Mouse (Mus musculus) ES-Bruce4 (cell line): ENCODE measurements around the gene Pmvk. TPM values are rescaled to one million over a fixed set of nuclear protein-coding genes. Genes with fewer than 3 reads are reported as not detected.

ENCODE experiments used
- H3K27ac ChIP-seq: 2 replicates; pipeline ENCODE4 v1.5.1; 2012; ENCODE audit warnings: low read length, inconsistent platforms; ENCODE audit not compliant: insufficient read depth
- H3K27me3 ChIP-seq: 2 replicates; pipeline ENCODE4 v1.6.1; 2012; ENCODE audit warnings: mild to moderate bottlenecking, low read length, inconsistent platforms; ENCODE audit not compliant: control insufficient read depth, poor library complexity, insufficient read depth, severe bottlenecking
- H3K36me3 ChIP-seq: 2 replicates; pipeline ENCODE4 v1.6.1; 2012; ENCODE audit warnings: inconsistent platforms, mild to moderate bottlenecking, low read length, moderate library complexity; ENCODE audit not compliant: control insufficient read depth, poor library complexity, insufficient read depth, severe bottlenecking
- H3K4me1 ChIP-seq: one replicate; pipeline ENCODE4 v1.8.1; 2011; ENCODE audit warnings: low read length; ENCODE audit not compliant: control insufficient read depth, insufficient read depth
- H3K4me3 ChIP-seq: 2 replicates; pipeline ENCODE4 v1.5.1; 2011; ENCODE audit warnings: low read depth, mild to moderate bottlenecking, low read length
- H3K9ac ChIP-seq: 2 replicates; pipeline ENCODE4 v1.6.1; 2012; ENCODE audit warnings: low read depth, mild to moderate bottlenecking, inconsistent platforms; ENCODE audit not compliant: poor library complexity, severe bottlenecking
- H3K9me3 ChIP-seq: replicated peaks from 2 replicates; pipeline ENCODE4 v1.6.1; 2012; ENCODE audit warnings: mild to moderate bottlenecking, low read length, inconsistent platforms; ENCODE audit not compliant: control insufficient read depth, poor library complexity, insufficient read depth, severe bottlenecking
- CTCF ChIP-seq: IDR thresholded peaks from one replicate; pipeline ENCODE4 v1.8.1; 2011; ENCODE audit warnings: low read depth, low read length
- EP300 ChIP-seq: IDR thresholded peaks from 2 replicates; pipeline ENCODE4 v1.6.1; 2011; ENCODE audit warnings: low read depth, low read length; ENCODE audit not compliant: insufficient read depth
- POLR2A ChIP-seq: IDR thresholded peaks from one replicate; pipeline ENCODE4 v1.8.1; 2011; ENCODE audit warnings: low read length; ENCODE audit not compliant: insufficient read depth
- polyA plus RNA-seq: library from polyadenylated mRNA; stranded (reverse); fragments of >200 nt; gene quantifications from 2 replicates; pipeline ENCODE4 v1.2.4, GENCODE M21; 2011; ENCODE audit warnings: low read depth; ENCODE audit not compliant: missing spikeins, insufficient read depth, insufficient read length

Pmvk gene
- polyA plus RNA-seq, 1 experiment: 51.9 TPM

GRCm38 (mm10) chr3:89491559-89491958 is 37.2 kb downstream of the Pmvk start:
- Histone ChIP-seq H3K4me1 (no peaks in the 10 kb centered on the region), H3K4me3 (no peak overlapping the region), H3K27me3 (no peaks in the 10 kb centered on the region), H3K9ac (no peak overlapping the region), H3K9me3 (no peaks in the 10 kb centered on the region), H3K27ac (no peak overlapping the region), H3K36me3 (no peaks in the 10 kb centered on the region)
- TF ChIP-seq POLR2A (no peak), EP300 (no peak), CTCF (no peak)

DNA sequence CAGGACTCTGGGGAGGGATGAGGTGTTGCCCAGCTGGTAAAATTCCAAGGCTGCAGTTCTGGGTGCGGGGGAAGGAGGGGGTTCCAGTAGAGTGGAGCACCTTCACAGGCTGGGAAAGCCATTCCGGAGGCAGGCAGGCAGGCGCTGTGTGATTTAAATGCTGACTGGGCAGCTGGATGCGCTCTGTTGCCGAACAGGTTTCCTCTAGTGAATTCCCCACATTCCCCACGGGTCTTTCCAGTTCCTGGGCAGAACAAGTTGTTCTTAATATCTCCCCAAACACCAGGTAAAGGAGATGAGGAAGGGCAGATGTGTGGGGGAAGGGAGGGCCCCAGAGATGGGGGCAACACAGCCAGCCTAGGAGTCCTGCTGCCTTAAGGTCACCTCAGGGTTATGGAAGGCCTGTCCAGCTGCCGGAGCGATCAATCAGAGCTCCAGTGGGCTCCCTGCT is 38.4 kb downstream of the Pmvk start:
- no peaks in the 10 kb centered on the region for H3K4me1 ChIP-seq
- H3K4me3 ChIP-seq: no peak overlapping the region
- H3K36me3 ChIP-seq: no peaks in the 10 kb centered on the region
- no peak for TF ChIP-seq CTCF
- no peak for TF ChIP-seq POLR2A
- TF ChIP-seq EP300: no peak
- H3K9me3 ChIP-seq: no peaks in the 10 kb centered on the region
- no peaks in the 10 kb centered on the region for H3K27me3 ChIP-seq
- no peak overlapping the region for H3K9ac ChIP-seq
- H3K27ac ChIP-seq: no peak overlapping the region

DNA sequence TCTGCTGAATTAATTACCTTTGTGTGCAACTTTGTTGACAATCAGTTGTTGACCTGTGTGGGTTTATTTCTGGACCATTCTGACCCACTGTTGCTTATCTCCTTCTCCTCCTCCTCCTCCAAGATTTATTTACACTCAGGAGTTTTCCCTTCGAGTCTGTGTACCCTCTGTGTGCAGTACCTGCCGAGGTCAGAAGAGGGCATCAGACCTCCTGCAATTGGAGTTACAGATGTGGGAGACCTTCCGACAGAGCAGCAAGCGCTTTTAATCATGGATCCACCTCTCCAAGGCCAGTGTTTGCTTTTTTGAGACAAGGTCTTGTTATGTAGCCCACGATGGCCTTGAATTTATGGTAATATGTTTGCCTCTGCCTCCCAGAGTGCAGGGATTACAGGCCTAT is 40.3 kb downstream of the Pmvk start:
- Histone ChIP-seq H3K36me3 (no peaks in the 10 kb centered on the region), H3K27me3 (no peaks in the 10 kb centered on the region), H3K9me3 (no peaks in the 10 kb centered on the region), H3K4me3 (no peak overlapping the region), H3K27ac (no peak overlapping the region), H3K9ac (no peak overlapping the region), H3K4me1 (no peaks in the 10 kb centered on the region)
- TF ChIP-seq EP300 (no peak), CTCF (peak; percentile 30)

GRCm38 (mm10) chr3:89496366-89496765 is 42.0 kb downstream of the Pmvk start:
- no peaks in the 10 kb centered on the region for H3K27me3 ChIP-seq
- H3K36me3 ChIP-seq: no peaks in the 10 kb centered on the region
- H3K9me3 ChIP-seq: no peaks in the 10 kb centered on the region
- no peak for TF ChIP-seq EP300
- TF ChIP-seq POLR2A: no peak
- no peak for TF ChIP-seq CTCF
- H3K4me3 ChIP-seq: no peak overlapping the region
- H3K9ac ChIP-seq: no peak overlapping the region
- H3K4me1 ChIP-seq: no peaks in the 10 kb centered on the region
- H3K27ac ChIP-seq: no peak overlapping the region

GRCm38 (mm10) chr3:89499696-89500095 is 45.4 kb downstream of the Pmvk start:
- TF ChIP-seq CTCF: no peak
- no peak for TF ChIP-seq EP300
- no peak for TF ChIP-seq POLR2A
- Histone ChIP-seq H3K9me3 (no peaks in the 10 kb centered on the region), H3K4me1 (no peaks in the 10 kb centered on the region), H3K9ac (no peak overlapping the region), H3K27me3 (no peaks in the 10 kb centered on the region), H3K4me3 (no peak overlapping the region), H3K27ac (no peak overlapping the region), H3K36me3 (no peaks in the 10 kb centered on the region)

DNA sequence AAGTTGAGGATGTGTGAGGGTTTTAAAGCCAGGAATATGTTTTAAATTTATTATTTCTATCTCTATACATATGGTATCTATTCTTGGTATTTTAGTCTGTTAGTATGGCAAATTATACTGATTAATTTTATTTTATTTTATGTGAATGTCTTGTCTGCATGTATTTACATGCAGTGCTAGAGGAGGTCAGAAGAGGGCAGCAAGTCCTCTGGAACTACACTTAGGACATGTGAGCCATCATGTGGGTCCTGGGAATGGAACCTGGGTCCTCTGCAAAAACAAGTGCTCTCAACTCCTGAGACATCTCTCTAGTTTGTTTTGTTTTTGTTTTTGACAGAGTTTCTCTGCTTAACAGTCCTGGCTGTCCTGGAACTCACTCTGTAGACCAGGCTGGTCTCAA is 47.1 kb downstream of the Pmvk start:
- no peak overlapping the region for H3K9ac ChIP-seq
- no peaks in the 10 kb centered on the region for H3K27me3 ChIP-seq
- H3K4me3 ChIP-seq: no peak overlapping the region
- no peaks in the 10 kb centered on the region for H3K9me3 ChIP-seq
- no peaks in the 10 kb centered on the region for H3K4me1 ChIP-seq
- no peak for TF ChIP-seq EP300
- peak; percentile 35 for TF ChIP-seq CTCF
- no peak for TF ChIP-seq POLR2A
- no peak overlapping the region for H3K27ac ChIP-seq
- H3K36me3 ChIP-seq: no peaks in the 10 kb centered on the region

- Histone ChIP-seq H3K9me3 (no peaks in the 10 kb centered on the region), H3K27ac (no peak overlapping the region), H3K36me3 (no peaks in the 10 kb centered on the region), H3K4me3 (no peak overlapping the region), H3K27me3 (no peaks in the 10 kb centered on the region), H3K9ac (no peak overlapping the region), H3K4me1 (no peaks in the 10 kb centered on the region)
- TF ChIP-seq CTCF: no peak
- TF ChIP-seq EP300: no peak
- no peak for TF ChIP-seq POLR2A
Observed at GRCm38 (mm10) chr3:89502551-89502950, 48.2 kb downstream of the Pmvk start.
